Mouse (Mus musculus) common myeloid progenitor, adult 5-6 weeks (primary cell): ENCODE results near the gene Ror2. TPM values are rescaled to one million over a fixed set of nuclear protein-coding genes. Genes with fewer than 3 reads are reported as not detected.
A peak's percentile ranks its signal among the peaks of the same experiment; 100 is the strongest.
"Not testable (repeated sequence)": the region's sequence is repeated elsewhere in the genome, so short reads cannot be mapped to it uniquely, and the experiment has no call there.

Source experiments
- ATAC-seq: replicated peaks from 2 replicates; pipeline ENCODE4 v1.8.0; 2016; ENCODE audit warnings: low read depth, mild to moderate bottlenecking, moderate TSS enrichment, inconsistent platforms; ENCODE audit not compliant: poor library complexity, severe bottlenecking
- total RNA-seq: library from RNA; stranded (forward); fragments of 200-1000, 187-1606 nt; gene quantifications from 2 replicates; pipeline ENCODE4 v1.2.3, GENCODE M21; 2017

The Ror2 gene
- total RNA-seq, result not detected in 2 replicates

DNA sequence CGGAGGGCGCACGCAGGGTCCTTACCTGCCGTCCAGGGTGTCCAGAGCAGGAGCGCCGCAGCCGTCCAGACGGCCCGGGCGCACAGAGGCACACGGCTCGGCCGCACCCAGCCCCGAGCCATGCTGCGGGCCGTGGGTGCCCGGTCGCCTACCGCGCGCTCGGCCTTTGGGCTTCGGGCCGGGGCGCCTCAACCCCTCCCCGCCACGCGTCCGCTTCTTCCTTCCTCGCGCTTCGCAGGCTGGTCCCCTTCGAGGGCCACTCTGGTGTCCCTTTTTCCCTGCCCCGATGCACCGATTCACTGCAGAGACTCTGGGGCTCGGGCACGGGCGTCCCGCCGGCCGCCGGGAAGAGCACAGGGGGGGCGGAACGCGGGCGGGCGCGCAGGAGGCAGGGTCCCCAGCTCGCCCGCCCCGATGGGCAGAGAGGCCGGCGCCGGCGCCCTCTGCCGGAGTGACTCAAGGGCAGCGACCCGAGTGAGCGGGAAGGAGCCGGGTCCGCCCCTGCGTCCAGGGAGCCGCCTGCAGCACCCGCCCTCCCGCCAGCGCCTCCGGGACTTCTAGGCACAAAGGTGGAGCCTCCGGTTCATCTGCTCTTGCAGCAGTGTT lies at the start of gene Ror2:
TSS of gene Ror2 (minus strand) at position 369 of the 606 bp plus-strand sequence.
- ATAC-seq, result peak; percentile 50

DNA sequence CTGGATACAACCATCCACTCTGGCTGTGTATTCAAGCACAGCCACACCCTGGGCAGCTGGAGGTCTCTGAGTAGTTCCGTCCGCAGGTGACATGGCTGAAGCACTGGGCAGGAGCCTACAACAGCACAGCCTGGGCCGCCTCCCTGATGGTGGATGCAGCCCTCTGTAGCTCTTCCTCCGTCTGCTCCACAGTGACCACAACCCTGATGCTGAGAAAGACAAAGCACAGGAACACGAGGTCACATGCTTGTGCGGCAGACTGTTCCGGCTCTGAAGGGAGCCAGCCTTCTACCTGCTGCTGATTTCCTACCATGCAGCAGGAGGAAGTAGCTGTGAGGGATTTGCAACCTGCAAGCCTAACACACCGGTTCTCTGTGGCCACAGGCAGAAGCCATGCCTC lies 47.8 kb upstream of the Ror2 start:
- ATAC-seq, result peak; percentile 76

DNA sequence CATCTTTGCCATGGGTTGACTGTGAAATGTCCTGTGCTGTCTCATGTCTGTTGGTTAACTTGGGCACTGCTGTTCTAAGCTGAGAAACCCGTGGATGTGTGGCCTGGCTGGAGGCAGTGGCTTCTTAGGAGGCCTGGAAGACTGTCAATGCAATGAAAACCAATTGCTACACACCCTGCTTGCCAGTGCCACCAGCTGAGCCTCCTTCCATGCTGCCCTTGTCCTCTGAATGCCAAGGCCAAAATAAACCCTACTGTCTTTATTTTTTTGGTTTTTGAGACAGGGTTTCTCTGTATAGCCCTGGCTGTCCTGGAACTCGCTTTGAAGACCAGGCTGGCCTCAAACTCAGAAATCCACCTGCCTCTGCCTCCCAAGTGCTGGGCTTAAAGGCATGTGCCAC lies 44.3 kb upstream of the Ror2 start:
- ATAC-seq, result no peak

DNA sequence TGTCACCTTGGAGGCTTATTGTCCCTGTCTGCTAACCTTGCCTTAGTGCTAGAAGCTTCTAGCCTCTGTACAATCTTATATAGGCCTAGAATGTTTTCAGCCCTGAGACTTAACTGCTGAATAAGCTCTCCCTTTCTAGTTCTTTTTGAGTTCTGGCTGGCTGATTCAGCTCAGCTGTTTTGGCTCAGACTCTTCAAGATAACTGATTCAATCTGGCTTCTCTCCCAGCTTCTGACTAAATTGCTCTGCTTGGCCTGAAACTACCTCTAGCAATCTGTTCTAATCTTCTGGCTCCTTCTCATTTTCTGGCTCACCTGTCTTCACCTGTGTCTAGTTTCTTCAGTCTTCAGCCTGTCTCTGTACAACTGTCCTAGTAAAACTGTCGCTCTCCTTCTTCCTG lies 39.6 kb upstream of the Ror2 start:
- no peak for ATAC-seq

DNA sequence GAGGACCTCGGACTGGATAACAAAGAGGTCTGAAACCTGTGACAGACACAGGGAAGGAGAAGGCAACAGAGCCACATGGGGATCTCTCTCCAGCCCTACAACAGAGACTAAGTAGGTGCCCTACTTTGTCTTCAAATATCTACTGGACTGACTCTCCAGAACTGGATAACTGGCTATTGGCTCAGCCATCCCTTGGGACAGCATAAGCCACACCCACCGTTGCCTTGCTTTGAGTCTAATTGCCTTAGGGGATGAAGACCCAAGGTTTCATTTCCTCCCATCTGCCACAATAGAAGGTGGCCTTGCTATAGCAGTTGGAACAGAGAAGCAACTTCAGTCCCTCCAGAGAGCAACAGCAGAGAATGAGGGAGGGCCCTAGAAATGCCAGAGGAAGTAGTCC lies 37.7 kb upstream of the Ror2 start:
- ATAC-seq, result no peak

DNA sequence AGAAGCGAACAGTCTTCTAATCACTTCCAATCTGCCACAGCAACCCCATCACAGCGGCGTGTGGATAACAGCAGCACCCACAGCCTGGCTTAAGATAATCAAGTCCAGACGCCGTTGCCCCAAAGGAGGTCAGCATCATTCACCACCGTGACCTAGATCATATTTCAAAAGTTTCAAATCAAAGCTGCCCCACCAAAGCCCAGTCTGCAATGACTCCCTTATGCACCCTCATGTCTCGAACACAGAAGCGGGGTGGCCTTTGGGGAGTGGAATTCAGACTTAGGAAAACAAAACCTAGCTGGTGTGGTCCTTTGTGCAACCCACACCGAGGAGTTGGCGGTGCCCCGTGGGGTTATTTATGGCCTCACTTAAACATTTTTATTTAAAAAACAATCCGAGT lies 35.0 kb upstream of the Ror2 start:
- no peak for ATAC-seq

DNA sequence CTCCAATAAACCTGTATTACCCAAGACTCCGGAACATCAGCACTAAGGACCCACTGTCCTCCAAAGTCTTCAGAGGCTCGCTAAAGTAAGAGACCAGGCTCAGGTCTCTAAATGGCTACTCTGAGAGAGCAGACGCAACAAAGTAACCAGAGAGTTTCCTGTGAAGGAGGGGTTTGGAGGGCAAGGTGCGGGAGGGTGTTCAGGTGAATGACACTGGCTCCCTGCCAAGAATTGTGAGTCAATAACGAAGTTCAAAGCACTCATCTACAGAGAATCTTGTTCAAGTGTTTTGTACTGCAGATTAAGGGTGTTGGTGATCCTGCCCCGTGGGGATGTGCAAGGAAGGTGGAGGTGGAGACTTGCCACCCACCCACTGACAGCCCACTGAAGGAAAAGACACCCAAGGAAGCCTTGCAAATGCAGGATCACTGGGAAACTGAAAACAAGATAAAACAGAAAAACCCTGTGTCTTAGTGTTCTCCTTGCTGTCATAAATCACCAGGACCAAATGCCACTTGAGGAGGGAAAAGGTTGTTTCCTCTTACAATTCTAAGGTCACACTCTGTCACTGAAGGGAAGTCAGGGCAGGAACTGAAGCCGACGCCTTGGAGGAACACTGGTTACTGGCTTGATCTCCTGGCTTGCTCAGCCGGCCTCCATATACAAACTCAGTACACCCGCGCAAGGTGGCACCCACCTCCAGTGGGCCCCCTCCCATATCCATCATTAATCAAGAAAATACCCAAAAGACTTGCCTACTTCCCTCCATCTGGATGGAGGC lies 30.8 kb upstream of the Ror2 start:
- ATAC-seq, result no peak

DNA sequence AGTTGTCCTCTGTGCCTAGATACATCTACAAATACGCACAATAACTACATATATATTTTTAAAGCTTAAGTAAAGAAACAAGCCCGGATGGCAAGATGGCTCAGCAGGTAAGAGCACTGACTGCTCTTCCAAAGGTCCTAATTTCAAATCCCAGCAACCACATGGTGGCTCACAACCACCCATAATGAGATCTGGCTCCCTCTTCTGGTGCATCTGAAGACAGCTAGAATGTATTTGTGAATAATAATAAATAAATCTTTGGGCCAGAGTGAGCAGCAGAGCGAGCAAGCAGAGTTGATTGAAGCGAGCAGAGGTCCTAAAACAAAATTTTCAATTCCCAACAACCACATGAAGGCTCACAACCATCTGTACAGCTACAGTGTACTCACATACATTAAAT lies 29.8 kb upstream of the Ror2 start:
- ATAC-seq, result not testable (repeated sequence)

DNA sequence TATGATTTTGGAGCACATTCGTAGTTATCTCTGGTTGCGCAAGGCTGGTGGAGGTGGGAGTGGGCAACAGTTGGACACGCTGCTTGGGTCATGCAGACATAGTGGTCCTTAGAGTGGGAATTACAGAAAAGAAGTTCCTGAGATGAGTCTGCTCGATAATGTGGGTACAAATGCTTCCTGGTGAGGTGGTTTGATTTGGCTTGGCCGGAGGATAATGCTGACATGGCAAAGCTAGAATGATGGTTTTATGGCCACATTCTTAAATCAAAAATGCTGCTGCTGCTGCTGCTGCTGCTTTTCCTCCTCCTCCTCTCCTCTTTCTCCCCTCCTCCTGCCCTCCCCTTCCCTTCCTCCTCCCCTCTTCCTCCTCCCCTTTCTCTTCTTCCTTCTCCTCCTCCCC lies 24.5 kb upstream of the Ror2 start:
- no peak for ATAC-seq

DNA sequence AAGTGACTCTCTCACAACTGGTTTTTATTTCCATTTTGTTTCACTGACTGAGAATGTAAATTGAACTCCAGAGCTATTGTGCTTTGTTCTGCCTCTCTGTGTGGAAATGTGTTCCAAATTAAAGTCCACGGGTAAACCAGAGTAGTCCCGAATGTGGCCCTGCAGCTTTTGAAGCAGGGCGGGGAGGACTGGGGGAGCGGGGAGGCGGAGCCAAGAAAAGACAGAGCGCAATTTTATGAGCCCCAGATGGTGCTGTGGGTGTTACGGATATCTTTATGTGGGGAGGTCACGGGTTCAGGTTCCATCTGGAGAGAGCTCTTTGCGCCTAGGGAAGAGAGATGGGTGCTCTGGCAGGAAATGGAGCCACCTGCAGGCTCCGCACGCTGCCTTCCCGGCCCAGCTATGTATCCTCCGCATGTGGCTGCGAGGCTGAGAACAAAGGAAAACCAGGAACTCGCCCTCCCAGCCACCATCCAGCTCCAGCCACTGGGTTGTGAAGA lies 23.8 kb upstream of the Ror2 start:
- peak; percentile 32; the same call in 1 of the 2 replicates for ATAC-seq

DNA sequence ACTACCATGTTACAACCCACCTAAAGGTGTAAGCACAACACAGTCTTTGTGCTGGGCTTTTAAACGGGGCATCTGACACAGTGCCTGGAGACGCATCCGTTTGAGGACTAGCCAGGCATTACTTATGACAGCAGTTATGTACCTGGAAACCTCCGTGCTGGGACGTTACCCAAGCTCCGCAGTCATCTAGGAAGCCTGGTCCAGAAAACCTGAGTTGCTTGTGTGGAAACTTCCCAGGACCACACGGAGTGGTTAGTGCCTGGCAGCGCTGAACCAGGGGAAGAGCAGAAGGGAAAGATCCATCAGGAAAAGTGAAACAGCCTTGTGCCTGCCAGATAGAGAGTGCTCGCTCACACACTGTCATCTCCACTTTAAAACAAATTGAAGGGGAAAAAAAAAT lies 23.2 kb upstream of the Ror2 start:
- no peak for ATAC-seq

DNA sequence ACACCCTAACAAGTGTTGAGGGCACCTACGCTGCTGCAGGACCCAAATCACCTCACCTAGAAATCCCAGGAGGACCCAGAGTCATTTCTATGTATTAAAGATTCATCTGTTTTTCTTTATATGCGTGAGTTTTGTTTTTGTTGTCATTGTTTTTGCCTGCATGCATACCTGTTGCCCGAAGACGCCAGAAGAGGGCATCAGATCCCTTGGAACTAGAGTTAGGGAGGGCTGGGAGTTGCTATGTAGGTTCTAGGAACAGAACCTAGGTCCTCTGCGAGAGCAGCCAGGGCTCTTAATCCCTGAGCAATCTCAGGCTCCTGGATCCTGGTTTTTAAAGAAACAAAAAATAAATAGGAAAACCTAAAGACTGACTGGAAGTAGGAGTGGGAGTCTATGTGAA lies 20.9 kb upstream of the Ror2 start:
- ATAC-seq, result no peak

DNA sequence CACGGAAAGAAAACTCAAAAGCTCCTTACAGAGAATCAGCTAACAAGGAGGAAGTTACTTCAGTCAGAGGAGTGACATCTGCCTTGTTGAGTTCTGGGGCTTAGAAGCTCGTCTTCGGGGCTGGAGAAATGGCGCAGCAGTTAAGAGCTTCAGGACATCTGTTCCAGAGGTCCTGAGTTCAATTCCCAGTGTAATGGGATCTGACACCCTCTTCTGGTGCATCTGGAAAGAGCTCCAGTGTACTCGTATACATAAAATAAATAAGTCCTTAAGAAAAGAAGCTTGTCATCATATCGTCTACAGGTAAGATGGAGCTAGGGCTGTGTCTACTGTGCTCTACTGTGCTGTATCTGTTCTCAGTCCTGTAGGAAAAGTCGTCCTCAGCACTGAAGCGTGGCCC lies 19.3 kb upstream of the Ror2 start:
- ATAC-seq, result no peak

DNA sequence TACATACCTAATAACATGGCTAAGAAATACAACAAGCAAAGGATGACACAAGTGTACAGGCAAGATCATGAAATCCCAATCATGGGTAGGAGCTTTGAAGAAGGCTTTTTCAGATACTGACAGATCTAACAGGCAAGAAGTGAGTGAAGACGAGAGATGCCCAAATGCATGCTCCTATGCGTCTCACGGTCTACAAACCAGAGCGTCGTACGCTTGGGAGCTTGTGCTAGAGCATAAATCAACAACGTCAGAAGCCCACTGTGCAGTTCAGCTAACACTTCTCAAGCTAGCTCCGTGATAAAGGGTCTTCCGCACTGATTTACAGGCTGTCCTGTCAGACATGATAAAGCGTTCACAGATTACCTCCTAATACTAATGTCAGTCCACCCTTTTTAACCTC lies 16.8 kb upstream of the Ror2 start:
- ATAC-seq, result no peak

DNA sequence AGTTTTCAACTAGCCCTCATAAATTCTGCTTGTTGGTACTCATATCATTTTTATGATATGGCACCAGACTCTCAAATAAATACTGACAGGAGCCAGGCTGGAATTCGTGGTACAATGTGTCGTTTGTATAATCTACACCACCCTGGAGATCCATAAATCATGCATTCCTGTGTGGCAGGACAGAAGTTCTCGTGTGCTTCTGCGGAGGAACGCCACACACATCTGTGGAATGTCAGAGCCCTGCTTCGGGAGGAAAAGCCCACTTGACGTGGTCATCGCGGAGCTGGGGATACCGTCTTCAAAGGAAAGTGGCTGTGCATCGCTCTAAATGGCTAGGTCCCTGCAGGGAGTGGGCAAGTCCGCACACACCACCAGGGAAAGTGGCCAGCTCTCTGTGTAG lies 7.1 kb upstream of the Ror2 start:
- no peak for ATAC-seq

DNA sequence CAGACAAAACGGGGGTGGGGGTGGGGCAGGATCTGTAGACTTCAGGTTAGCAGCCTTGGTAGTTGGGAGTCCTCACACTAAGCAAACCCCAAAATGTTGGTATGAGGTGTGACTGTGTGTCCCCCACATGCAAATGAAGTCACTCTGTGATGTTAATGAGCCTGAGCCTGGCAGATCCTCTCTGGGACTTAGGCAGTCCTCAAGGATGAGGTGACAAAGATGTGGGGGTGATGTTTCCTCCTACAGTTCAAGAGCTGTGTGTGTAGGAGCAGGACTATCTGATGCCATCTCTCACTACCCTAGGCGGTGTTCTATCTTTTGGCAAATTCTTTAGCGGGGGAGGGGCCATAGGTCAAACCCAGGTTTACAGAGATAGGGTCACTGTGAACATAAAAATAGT lies 6.3 kb upstream of the Ror2 start:
- no peak for ATAC-seq

DNA sequence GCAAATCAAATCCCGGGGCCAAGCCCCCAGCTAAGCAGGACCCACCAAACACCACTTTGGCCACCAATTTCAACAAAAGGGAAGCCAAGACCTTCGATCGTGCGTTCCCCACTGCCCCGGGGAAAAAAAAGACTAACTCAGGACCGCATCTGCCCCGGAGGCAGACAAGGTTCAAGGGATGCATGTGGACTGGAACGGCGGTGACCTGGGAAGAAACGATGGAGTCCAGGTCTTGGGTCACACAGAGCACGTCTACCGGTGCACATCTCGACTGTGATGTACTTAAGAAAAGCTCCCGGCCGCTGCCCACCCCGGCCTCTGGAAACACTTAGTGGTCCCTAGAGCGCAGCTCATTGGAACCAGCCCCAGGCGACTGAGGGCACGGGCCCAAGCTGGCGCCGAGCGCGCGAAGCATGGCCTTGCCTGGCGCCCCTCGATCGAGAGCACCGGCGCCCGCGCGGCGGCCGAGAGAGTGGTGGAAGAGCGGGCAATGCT lies 616 bp downstream of the Ror2 start:
- no peak for ATAC-seq

DNA sequence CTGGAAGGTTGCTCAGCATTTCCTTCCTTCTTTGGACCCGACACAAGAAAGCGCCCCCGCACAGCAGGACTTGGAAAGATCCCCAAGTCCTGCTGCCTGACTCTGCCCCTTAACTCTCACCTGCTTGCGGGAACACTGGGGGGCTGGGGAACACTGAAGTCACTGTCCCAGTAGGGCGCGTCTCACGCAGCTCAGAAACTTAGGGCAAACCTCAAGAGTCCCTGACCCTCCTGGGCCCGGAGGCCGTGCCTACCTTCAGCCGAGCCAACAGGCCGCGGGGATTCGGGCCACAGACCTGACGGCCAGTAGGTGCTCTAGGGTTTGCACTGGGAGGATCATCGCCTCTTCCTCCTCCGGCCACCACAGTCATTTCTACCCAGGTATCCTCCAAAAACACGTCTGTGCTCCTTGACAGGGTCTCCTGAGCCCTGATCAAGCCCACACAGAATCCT lies 1.2 kb downstream of the Ror2 start:
- ATAC-seq, result no peak

DNA sequence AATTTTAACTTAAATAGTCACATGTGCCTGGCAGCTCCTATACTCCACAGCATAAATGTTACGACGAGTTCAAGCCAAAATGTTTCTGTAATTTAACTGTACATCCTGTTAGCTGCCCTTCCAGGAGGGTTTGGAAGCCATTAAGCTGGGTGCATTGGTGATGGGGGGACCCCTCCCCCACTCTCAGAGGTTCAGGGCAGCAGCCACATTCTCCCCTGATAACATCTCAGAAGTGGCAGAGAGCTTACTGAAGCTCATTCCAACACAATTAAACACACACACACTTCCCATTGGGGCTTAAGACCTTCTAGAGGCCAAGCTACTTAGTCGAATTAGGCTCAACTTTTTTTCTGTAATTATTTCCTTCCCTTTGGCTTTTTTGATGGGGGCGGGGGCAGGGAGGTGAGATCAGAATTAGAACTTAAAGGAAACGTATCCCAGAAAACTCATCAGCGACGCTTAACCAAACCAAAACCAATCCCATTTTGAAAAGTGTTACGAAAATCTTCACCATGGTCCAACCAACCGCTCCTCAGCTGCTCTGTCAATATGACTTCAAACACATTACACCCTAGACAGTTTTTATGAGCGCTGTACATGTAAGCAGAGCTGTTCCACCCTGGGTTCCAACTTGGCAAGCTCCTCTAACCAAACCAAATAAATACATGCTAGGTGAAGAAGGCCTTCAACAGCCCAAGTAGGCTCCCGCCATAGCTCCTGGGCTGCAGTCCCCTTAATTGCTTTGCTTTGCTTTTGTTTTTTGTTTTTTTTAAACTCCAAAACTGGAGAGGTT lies 4.1 kb downstream of the Ror2 start:
- ATAC-seq, result no peak

DNA sequence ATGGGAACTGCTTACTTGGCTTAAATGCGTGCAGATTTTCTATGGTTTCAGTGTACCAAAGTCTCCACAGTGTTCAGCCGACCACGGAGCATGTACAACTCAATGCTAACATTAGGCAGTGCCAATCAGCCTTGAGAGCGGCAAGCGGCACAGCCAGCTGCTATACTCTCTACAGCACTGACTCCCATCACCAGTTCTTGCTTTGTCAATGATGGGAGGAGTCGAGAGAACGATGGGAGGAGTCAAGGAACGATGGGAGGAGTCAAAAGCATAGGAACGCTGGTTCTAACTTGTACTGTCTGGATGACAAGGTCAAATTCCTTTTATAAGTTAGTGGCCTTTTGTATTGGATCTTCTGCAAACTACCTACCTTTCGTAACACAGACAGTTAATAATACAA lies 7.0 kb downstream of the Ror2 start:
- ATAC-seq, result no peak

DNA sequence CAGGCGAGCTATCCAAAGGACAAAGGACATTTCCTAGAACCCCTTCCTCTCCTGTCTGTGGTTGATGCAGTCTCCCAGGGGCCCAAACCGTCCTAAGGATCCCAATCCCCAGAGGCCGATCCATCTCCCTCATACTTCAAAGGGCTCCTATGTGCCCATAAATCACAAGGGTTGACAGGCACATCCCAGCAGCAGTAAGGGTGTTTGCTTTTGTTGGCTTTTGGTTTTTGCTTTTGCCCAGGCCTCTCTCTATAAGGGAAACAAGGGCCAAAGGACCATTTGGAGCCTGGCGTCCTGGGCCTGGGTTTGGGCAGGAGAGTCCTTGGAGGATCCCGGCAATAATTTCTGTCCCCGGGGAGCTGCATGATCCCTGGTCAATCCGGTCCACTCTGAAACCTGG lies 9.5 kb downstream of the Ror2 start:
- no peak for ATAC-seq
